Mouse (Mus musculus) G1E (cell line): ENCODE results near the gene Ap4e1. TPM values are rescaled to one million over a fixed set of nuclear protein-coding genes. Genes with fewer than 3 reads are reported as not detected.
A peak's percentile ranks its signal among the peaks of the same experiment; 100 is the strongest.

Experiments
- ATAC-seq: 2 replicates; pipeline ENCODE4 v1.8.0; 2016; ENCODE audit warnings: mild to moderate bottlenecking; ENCODE audit not compliant: insufficient number of reproducible peaks, poor library complexity, low FRiP score, severe bottlenecking; ENCODE audit errors: extremely low read depth
- DNase-seq: peaks from one replicate; pipeline ENCODE4 v3.0.0; 2012; ENCODE audit warnings: low spot score
- H3K27me3 ChIP-seq: 2 replicates; pipeline ENCODE4 v1.6.1; 2012; ENCODE audit warnings: mild to moderate bottlenecking, low read length, inconsistent platforms; ENCODE audit not compliant: insufficient read depth
- H3K36me3 ChIP-seq: replicated peaks from 2 replicates; pipeline ENCODE3; 2012; ENCODE audit warnings: mild to moderate bottlenecking, inconsistent platforms
- H3K4me1 ChIP-seq: 2 replicates; pipeline ENCODE4 v1.6.1; 2012; ENCODE audit warnings: low read depth, low read length, inconsistent platforms, mixed read lengths; ENCODE audit not compliant: insufficient read depth
- H3K4me3 ChIP-seq: 2 replicates; pipeline ENCODE4 v1.5.1; 2012; ENCODE audit warnings: low read depth, mild to moderate bottlenecking, inconsistent platforms, low read length, moderate library complexity, mixed read lengths
- H3K9me3 ChIP-seq: replicated peaks from 2 replicates; pipeline ENCODE4 v1.6.1; 2012; ENCODE audit warnings: inconsistent platforms
- CTCF ChIP-seq: IDR thresholded peaks from 2 replicates; pipeline ENCODE4 v1.5.1; 2012; ENCODE audit warnings: low read depth, low read length, inconsistent platforms, mixed read lengths
- GATA1 ChIP-seq: IDR thresholded peaks from 2 replicates; pipeline ENCODE4 v1.6.1; 2012; ENCODE audit warnings: borderline replicate concordance, low read length, inconsistent platforms, mixed read lengths
- GATA2 ChIP-seq: IDR thresholded peaks from 2 replicates; pipeline ENCODE4 v1.6.1; 2012; ENCODE audit warnings: low read depth, low read length, inconsistent platforms, borderline replicate concordance
- POLR2AphosphoS5 ChIP-seq: IDR thresholded peaks from 2 replicates; pipeline ENCODE4 v1.6.1; 2012; ENCODE audit warnings: low read depth, low read length, inconsistent platforms; ENCODE audit not compliant: insufficient replicate concordance
- TAL1 ChIP-seq: conservative IDR thresholded peaks from 2 replicates; pipeline ENCODE4 v1.6.1; 2012; ENCODE audit warnings: low read depth, low read length, inconsistent platforms, mixed read lengths
- polyA plus RNA-seq: library from polyadenylated mRNA; stranded (reverse); fragments of >175 nt; gene quantifications from 2 replicates; pipeline ENCODE4 v1.2.3, GENCODE M21; 2012
- total RNA-seq, 2 experiments: library from RNA; stranded (forward) in 1 of 2; stranded (reverse) in 1 of 2; fragments of 200-1000 nt in 1 of 2; fragments of >200 nt in 1 of 2; fragmentation: Nextera tagmentation in 1 of 2; gene quantifications; 2 replicates each; pipeline ENCODE4 v1.2.3; 2014 to 2017

The Ap4e1 gene
- 30.3 and 31.7 TPM in 2 replicates for total RNA-seq (2014; fragmentation: Nextera tagmentation)
- total RNA-seq (2017) = 30.1 and 30.9 TPM in 2 replicates
- 5.0 and 5.5 TPM in 2 replicates for polyA plus RNA-seq

DNA sequence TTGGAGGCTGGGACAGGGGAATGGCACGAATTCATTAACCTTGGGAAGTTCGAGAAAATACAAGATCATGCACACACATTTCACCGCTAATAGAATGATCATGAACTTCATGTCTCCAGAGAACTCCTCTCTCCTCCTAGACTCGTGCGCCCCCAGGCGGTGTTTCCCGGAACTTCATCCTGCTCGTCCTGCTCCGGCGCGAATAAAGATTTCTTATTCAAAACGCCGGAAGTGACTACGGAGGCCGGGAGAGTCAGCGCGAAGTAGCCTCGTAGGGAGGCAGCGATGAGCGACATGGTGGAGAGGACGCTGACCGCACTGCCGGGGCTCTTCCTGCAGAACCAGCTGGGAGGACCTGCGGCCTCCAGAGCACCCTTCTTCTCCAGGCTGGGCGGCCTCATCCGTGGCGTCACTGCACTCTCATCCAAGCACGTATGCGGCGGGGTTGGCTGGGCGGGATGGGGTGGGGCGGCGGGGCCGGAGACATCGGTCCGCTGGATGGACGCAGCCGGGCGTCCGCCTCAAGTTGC, at the start of gene Ap4e1:
TSS of gene Ap4e1 (plus strand) at position 249 of the 530 bp plus-strand sequence.
- ATAC-seq = peak; percentile 82

DNA sequence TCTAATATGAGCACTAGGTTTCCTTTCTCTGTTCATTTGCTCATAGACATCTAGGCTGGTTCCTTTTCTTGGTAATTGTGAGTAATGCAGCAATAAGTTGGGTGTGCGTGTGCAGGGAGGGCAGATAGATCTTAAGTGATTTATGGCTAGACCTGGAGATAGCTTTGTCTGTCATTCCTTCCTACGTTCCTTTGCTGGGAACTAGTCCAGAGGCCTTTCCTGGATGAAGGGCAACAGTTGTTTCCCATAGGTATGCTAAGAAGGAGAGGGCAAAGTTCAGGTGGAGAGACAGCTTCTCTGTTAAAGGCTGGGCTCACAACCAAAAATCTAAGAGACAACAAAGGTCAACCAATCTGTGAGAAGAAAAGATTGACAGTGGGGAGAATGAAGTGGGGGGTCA, 46.8 kb upstream of the Ap4e1 start:
- H3K27me3 ChIP-seq = peaks cover 12% of the 10 kb centered on the region
- no peak overlapping the region for H3K4me3 ChIP-seq
- no peaks in the 10 kb centered on the region for H3K9me3 ChIP-seq
- no peak for TF ChIP-seq GATA2
- no peak for TF ChIP-seq POLR2AphosphoS5
- no peak for TF ChIP-seq TAL1
- no peaks in the 10 kb centered on the region for H3K36me3 ChIP-seq
- no peaks in the 10 kb centered on the region for H3K4me1 ChIP-seq
- DNase-seq (no peak), ATAC-seq (no peak)

More for the DNA sequence above, at the start of gene Ap4e1:
- Histone ChIP-seq H3K4me3 (peak within 1 kb of the TSS; percentile 96), H3K9me3 (no peaks in the 10 kb centered on the region), H3K27me3 (peaks cover 13% of the 10 kb centered on the region), H3K4me1 (peaks cover 33% of the 10 kb centered on the region), H3K36me3 (peaks cover 33% of the 10 kb centered on the region)
- peak; percentile 70 for DNase-seq
- TF ChIP-seq POLR2AphosphoS5 = no peak
- peak; percentile 87 for TF ChIP-seq CTCF

DNA sequence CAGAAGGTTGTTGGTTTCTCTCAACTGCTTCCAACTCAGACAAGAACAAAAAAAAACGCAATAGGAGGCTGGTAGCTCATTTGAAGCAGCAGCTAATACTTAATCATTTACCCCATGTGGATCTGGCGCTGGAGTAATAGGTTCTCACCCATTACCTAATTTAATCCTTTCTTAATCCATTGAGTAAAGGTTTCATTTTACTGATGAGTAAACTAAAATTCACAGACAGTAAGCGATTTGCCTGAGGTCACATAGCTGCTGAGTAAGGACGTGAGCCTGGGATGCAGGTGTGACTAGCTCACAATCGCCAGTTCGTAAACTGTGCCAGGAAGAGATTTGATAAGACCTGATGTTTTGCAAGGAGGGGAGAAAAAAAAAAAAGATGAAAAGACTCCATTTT, 31.1 kb upstream of the Ap4e1 start:
- DNase-seq (no peak), ATAC-seq (no peak)
- Histone ChIP-seq H3K9me3 (no peaks in the 10 kb centered on the region), H3K36me3 (no peaks in the 10 kb centered on the region), H3K27me3 (peaks cover 43% of the 10 kb centered on the region), H3K4me1 (no peaks in the 10 kb centered on the region; the same call in 1 of the 2 replicates), H3K4me3 (no peak overlapping the region)
- no peak for TF ChIP-seq CTCF
- no peak for TF ChIP-seq POLR2AphosphoS5
- no peak for TF ChIP-seq GATA2
- no peak for TF ChIP-seq TAL1
- TF ChIP-seq GATA1 = no peak

DNA sequence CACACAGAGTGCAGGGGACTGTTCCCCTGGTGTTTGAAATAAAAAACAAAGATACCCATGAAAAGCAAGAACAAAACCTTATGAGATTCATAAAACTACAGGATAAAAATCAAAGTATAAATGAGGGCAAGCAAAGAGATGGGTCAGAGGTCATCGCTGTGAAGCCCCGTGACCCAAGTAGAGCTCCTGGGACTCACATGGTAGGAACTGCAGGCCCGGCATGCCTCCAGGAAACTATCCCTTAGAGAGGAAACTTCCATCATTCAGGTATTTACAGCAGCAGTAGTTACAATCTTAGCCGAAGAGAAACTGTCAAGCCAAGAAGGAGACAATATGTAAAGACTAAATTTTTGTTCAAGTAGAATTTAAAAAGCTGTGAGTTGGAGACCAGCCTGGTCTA, 25.3 kb upstream of the Ap4e1 start:
- Histone ChIP-seq H3K27me3 (peaks cover 50% of the 10 kb centered on the region), H3K4me1 (no peaks in the 10 kb centered on the region; the same call in 1 of the 2 replicates), H3K4me3 (no peak overlapping the region), H3K36me3 (no peaks in the 10 kb centered on the region), H3K9me3 (no peaks in the 10 kb centered on the region)
- ATAC-seq (no peak), DNase-seq (no peak)
- no peak for TF ChIP-seq GATA1
- no peak for TF ChIP-seq TAL1
- no peak for TF ChIP-seq CTCF
- TF ChIP-seq GATA2 = no peak
- TF ChIP-seq POLR2AphosphoS5 = no peak

DNA sequence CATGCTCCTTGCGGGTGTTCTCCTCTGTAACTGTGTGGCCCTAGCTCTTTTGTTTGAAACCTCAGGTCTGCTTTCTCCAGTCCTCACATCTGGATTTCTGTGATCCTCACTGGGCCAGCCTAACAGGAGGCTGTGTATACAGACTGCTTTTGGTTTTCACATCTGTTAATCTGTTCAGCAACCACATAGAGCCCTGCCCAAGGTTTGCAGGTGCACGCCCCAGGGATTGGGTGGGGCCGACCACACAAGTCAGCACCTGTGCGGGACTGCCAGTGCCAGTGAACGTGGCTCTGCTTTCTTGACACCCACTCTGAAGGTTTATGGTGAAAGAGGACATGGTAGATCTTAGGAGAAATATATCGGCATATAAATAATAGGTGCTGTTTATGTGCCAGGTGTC, 18.6 kb upstream of the Ap4e1 start:
- H3K9me3 ChIP-seq = no peaks in the 10 kb centered on the region
- peaks cover 41% of the 10 kb centered on the region for H3K27me3 ChIP-seq
- ATAC-seq (no peak), DNase-seq (no peak)
- TF ChIP-seq GATA2 (no peak), POLR2AphosphoS5 (no peak), CTCF (no peak), GATA1 (no peak), TAL1 (no peak)
- no peaks in the 10 kb centered on the region for H3K36me3 ChIP-seq
- peaks cover 5% of the 10 kb centered on the region; the same call in 1 of the 2 replicates for H3K4me1 ChIP-seq
- no peak overlapping the region for H3K4me3 ChIP-seq

DNA sequence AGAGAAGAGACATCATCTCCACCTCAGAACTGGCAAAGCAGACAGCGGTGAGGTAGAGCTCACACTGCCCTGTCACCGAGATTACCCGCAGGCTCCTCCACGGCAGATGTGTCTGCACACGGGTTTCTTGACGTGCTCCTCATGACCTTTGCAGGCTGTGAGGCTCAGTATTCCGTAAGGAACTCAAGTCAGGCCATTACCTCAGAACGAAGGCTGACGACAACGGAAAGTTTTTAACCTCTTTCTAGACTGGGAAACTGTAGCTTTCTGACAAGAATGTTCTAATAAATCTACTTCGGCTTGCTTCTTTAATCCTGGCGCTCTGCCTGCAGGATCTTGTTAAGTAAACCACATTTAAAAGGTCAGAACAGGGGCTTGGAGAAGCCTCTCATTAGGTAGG, 15.8 kb upstream of the Ap4e1 start:
- no peaks in the 10 kb centered on the region for H3K9me3 ChIP-seq
- no peaks in the 10 kb centered on the region for H3K36me3 ChIP-seq
- H3K4me1 ChIP-seq = peaks cover 9% of the 10 kb centered on the region; the same call in 1 of the 2 replicates
- H3K4me3 ChIP-seq = no peak overlapping the region
- ATAC-seq (no peak), DNase-seq (no peak)
- H3K27me3 ChIP-seq = peaks cover 18% of the 10 kb centered on the region
- no peak for TF ChIP-seq GATA2
- no peak for TF ChIP-seq GATA1
- TF ChIP-seq TAL1 = no peak
- no peak for TF ChIP-seq POLR2AphosphoS5
- no peak for TF ChIP-seq CTCF

DNA sequence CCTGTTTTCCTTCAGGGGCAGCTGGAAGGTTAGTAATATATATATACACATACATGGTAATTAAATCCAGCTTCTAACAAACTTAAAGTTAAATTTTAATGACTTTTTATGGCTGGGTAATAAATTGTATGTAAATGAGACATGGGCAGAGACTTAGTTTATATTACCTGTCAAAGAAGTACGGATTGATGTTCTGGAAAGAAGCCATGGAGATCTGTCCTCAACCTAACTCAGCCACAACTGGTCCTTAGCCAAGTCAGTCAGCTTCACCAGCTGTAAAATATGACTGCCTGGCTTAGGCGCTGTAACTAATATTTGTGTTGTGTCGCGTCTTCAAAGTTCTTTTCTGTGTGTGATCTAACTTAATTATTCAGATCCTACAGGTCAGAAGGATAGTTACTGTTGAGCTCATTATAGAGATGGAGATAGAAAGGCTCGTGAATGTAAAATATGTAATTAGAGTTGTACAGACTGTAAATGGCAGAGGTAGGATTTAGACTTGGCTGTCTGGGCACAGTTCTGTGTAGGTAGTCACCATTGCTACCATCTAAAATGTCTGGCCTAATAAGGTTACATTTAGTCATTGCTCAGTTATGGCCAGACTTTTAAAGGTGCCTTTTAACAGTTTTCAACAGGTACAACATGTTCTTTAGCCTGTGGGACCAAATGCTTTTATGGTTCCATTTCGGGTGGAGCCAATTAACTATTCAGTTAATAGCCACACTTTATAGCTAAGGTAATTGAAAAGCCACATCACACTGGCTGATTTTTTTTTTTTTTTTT, 13.9 kb upstream of the Ap4e1 start:
- H3K36me3 ChIP-seq = no peaks in the 10 kb centered on the region
- ATAC-seq (no peak), DNase-seq (no peak)
- H3K4me3 ChIP-seq = no peak overlapping the region
- H3K4me1 ChIP-seq = peaks cover 8% of the 10 kb centered on the region; the same call in 1 of the 2 replicates
- no peaks in the 10 kb centered on the region for H3K9me3 ChIP-seq
- peaks cover 17% of the 10 kb centered on the region for H3K27me3 ChIP-seq
- TF ChIP-seq TAL1 (no peak), GATA1 (no peak), POLR2AphosphoS5 (no peak), GATA2 (no peak), CTCF (no peak)
